ENCODE assay signal across 10 mouse cellular contexts in genomic region chr16:44480616-44481015, GRCm38 (mm10).
DNase-seq lines count a peak whose midpoint lies in the region; ATAC-seq and TF ChIP-seq lines count a peak whose summit lies in the region.
"Had no signal": no experiment of that assay in that cellular context is flagged by ENCODE, and none has a peak within 500 bp of the region (broad histone marks: within the 10 kb centered on the region; RNA-seq: fewer than 3 reads in every experiment).

No protein-coding gene starts in this region.

- DNase-seq in testis, postnatal 10 days (ENCODE audit: low spot score): no peak
- DNase-seq in kidney, adult 2 months: peak; percentile 47
- DNase-seq in stomach, postnatal 0 days (ENCODE audit: low spot score): peak; percentile 49
- DNase-seq in frontal cortex, postnatal 14 days (ENCODE audit: low spot score in 2 of 2): no peak
- no peak for DNase-seq in heart, postnatal 10 days
- DNase-seq: thymus, adult 2 months had no signal

- no peak for TF ChIP-seq CTCF in testis, adult 2 months (IDR thresholded peaks at IDR 0.05; ENCODE audit: control insufficient read depth, insufficient read depth, insufficient replicate concordance, low read depth, low read length)
- TF ChIP-seq CTCF in kidney, adult 2 months (conservative IDR thresholded peaks at IDR 0.05; ENCODE audit: insufficient read depth, insufficient read length, low read depth, low read length): no peak
- TF ChIP-seq CTCF in stomach, postnatal 0 days (IDR thresholded peaks at IDR 0.05; ENCODE audit: low read depth): peak; percentile 69

- H3K4me3 ChIP-seq in forebrain, embryonic 12.5 days (replicated peaks): no peak overlapping the region
- H3K4me3 ChIP-seq in forebrain, embryonic 16.5 days (replicated peaks; ENCODE audit: low read length): no peak overlapping the region
- no peak overlapping the region for H3K4me3 ChIP-seq in testis, adult 2 months (ENCODE audit: control insufficient read depth, low read depth, low read length)
- H3K4me3 ChIP-seq in kidney, adult 2 months (ENCODE audit: insufficient read depth, low read depth, low read length): no peak overlapping the region
- no peak overlapping the region for H3K4me3 ChIP-seq in stomach, postnatal 0 days (ENCODE audit: low read depth, low read length)
- H3K4me3 ChIP-seq: heart, embryonic 10.5 days had no signal

- no peak overlapping the region for H3K4me2 ChIP-seq in forebrain, embryonic 12.5 days
- H3K4me2 ChIP-seq in forebrain, embryonic 16.5 days (ENCODE audit: low read length): no peak overlapping the region
- no peak overlapping the region for H3K4me2 ChIP-seq in stomach, postnatal 0 days (replicated peaks; ENCODE audit: low read depth)

- H3K27ac ChIP-seq in forebrain, embryonic 12.5 days: 0 out of 2 replicates have a peak overlapping the region, but pooled peaks have one; percentile 31
- H3K27ac ChIP-seq in forebrain, embryonic 16.5 days (ENCODE audit: low read length): no peak overlapping the region
- H3K27ac ChIP-seq in testis, adult 2 months (ENCODE audit: control insufficient read depth, insufficient read depth, low read depth, low read length): peak overlapping the region; percentile 45; the same call in 1 of the 2 replicates
- H3K27ac ChIP-seq in kidney, adult 2 months (ENCODE audit: insufficient read depth, low read depth, low read length): no peak overlapping the region
- peak overlapping the region; percentile 58 for H3K27ac ChIP-seq in stomach, postnatal 0 days (replicated peaks)
- H3K27ac ChIP-seq: heart, embryonic 10.5 days had no signal

- no peak for TF ChIP-seq POLR2A in testis, adult 2 months (IDR thresholded peaks at IDR 0.05; ENCODE audit: control insufficient read depth, low read depth, low read length)
- no peak for TF ChIP-seq POLR2A in kidney, adult 2 months (IDR thresholded peaks at IDR 0.05; ENCODE audit: low read depth, low read length)

- peaks cover 14% of the 10 kb centered on the region for H3K36me3 ChIP-seq in forebrain, embryonic 12.5 days (replicated peaks)
- no peaks in the 10 kb centered on the region for H3K36me3 ChIP-seq in forebrain, embryonic 16.5 days (ENCODE audit: control insufficient read depth, insufficient read depth)
- no peaks in the 10 kb centered on the region for H3K36me3 ChIP-seq in testis, adult 2 months (ENCODE audit: control insufficient read depth, insufficient read depth, low read length)
- H3K36me3 ChIP-seq in kidney, adult 2 months (ENCODE audit: control insufficient read depth, insufficient read depth, low read length): no peaks in the 10 kb centered on the region
- H3K36me3 ChIP-seq in stomach, postnatal 0 days (ENCODE audit: control insufficient read depth, insufficient read depth, low read length): 0 out of 2 replicates have a peak, but pooled peaks cover 3% of the 10 kb centered on the region
- H3K36me3 ChIP-seq: heart, embryonic 10.5 days had no signal

- peaks cover 3% of the 10 kb centered on the region for H3K27me3 ChIP-seq in forebrain, embryonic 12.5 days
- H3K27me3 ChIP-seq in forebrain, embryonic 16.5 days (replicated peaks; ENCODE audit: control insufficient read depth, insufficient read depth, low read length): no peaks in the 10 kb centered on the region
- H3K27me3 ChIP-seq in testis, adult 2 months (ENCODE audit: control insufficient read depth, insufficient read depth, low read length): no peaks in the 10 kb centered on the region
- H3K27me3 ChIP-seq in kidney, adult 2 months (replicated peaks; ENCODE audit: control insufficient read depth, insufficient read depth, low read length): no peaks in the 10 kb centered on the region
- H3K27me3 ChIP-seq in stomach, postnatal 0 days (ENCODE audit: control insufficient read depth, insufficient read depth, low read length): no peaks in the 10 kb centered on the region

- intact Hi-C loops in heart, postnatal 10 days (cut with DNase I): loop anchor here (5.0 to 10.0 kb wide), 3 partner anchors 77 to 607 kb away; partner anchors contain the start of gene Boc

- TF ChIP-seq EP300 in stomach, postnatal 0 days (optimal IDR thresholded peaks at IDR 0.05): no peak

- 72% methylated on average over 7 of the region's 7 CpGs for WGBS in forebrain, embryonic 12.5 days
- WGBS in forebrain, embryonic 16.5 days: 50% methylated on average over 7 of the region's 7 CpGs
- WGBS in kidney, adult 2 months: 11% methylated on average over 7 of the region's 7 CpGs
- WGBS in stomach, postnatal 0 days: 24% methylated on average over 7 of the region's 7 CpGs

- H3K9ac ChIP-seq in forebrain, embryonic 12.5 days: no peak overlapping the region
- H3K9ac ChIP-seq in forebrain, embryonic 16.5 days (replicated peaks; ENCODE audit: low read depth, low read length): no peak overlapping the region
- no peak overlapping the region for H3K9ac ChIP-seq in stomach, postnatal 0 days (ENCODE audit: low read length)

- H3K9me3 ChIP-seq in forebrain, embryonic 12.5 days: no peaks in the 10 kb centered on the region
- no peaks in the 10 kb centered on the region for H3K9me3 ChIP-seq in forebrain, embryonic 16.5 days (ENCODE audit: control insufficient read depth, low read length)
- H3K9me3 ChIP-seq in stomach, postnatal 0 days (ENCODE audit: control insufficient read depth, low read length): no peaks in the 10 kb centered on the region
- H3K9me3 ChIP-seq: heart, embryonic 10.5 days had no signal

- ATAC-seq in forebrain, embryonic 12.5 days (ENCODE audit: low FRiP score): no peak
- ATAC-seq in forebrain, embryonic 16.5 days: no peak
- peak; percentile 79 for ATAC-seq in stomach, postnatal 0 days (ENCODE audit: low FRiP score, low TSS enrichment)

- peaks cover 7% of the 10 kb centered on the region for H3K4me1 ChIP-seq in forebrain, embryonic 12.5 days
- H3K4me1 ChIP-seq in forebrain, embryonic 16.5 days (replicated peaks; ENCODE audit: control insufficient read depth, insufficient read depth, low read length): peaks cover 8% of the 10 kb centered on the region; the same call in 1 of the 2 replicates
- H3K4me1 ChIP-seq in testis, adult 2 months (ENCODE audit: control insufficient read depth, insufficient read depth, low read length): no peaks in the 10 kb centered on the region; the same call in 1 of the 2 replicates
- H3K4me1 ChIP-seq in kidney, adult 2 months (ENCODE audit: control insufficient read depth, insufficient read depth, low read length): no peaks in the 10 kb centered on the region
- no peaks in the 10 kb centered on the region for H3K4me1 ChIP-seq in stomach, postnatal 0 days (replicated peaks; ENCODE audit: control insufficient read depth, insufficient read depth)

Comparison
In these comparisons a context has a peak if more than half of its experiments do, and no peak if none do; other contexts are left out.
1. H3K27ac ChIP-seq: peak in forebrain, embryonic 12.5 days (single experiment), testis, adult 2 months (single experiment) and stomach, postnatal 0 days (single experiment); none in forebrain, embryonic 16.5 days (single experiment) and kidney, adult 2 months (single experiment).
2. DNase-seq: peak in kidney, adult 2 months (single experiment) and stomach, postnatal 0 days (single experiment); none in testis, postnatal 10 days (single experiment), frontal cortex, postnatal 14 days (0 of 2) and heart, postnatal 10 days (0 of 2).